Mouse (Mus musculus): Measurements from ENCODE around the gene 1700037C18Rik.
"Not testable (repeated sequence)": the region's sequence is repeated elsewhere in the genome, so short reads cannot be mapped to it uniquely, and the experiment has no call there.

The 1700037C18Rik gene

GRCm38 (mm10) chr16:3872216-3873047 is 36.1 kb downstream of the 1700037C18Rik start, which contains the start of gene Naa60:
TSS of gene Naa60 (plus strand) at chr16:3872375.
- DNase-seq, result peak; percentile 91

- DNase-seq, result no peak
These were observed 36.7 kb downstream of the 1700037C18Rik start for GRCm38 (mm10) chr16:3871815-3872214.

- no peak for DNase-seq
These were observed 49.2 kb downstream of the 1700037C18Rik start for GRCm38 (mm10) chr16:3859254-3859653.

GRCm38 (mm10) chr16:3855776-3856175 is 52.7 kb downstream of the 1700037C18Rik start:
- no peak for DNase-seq

DNA sequence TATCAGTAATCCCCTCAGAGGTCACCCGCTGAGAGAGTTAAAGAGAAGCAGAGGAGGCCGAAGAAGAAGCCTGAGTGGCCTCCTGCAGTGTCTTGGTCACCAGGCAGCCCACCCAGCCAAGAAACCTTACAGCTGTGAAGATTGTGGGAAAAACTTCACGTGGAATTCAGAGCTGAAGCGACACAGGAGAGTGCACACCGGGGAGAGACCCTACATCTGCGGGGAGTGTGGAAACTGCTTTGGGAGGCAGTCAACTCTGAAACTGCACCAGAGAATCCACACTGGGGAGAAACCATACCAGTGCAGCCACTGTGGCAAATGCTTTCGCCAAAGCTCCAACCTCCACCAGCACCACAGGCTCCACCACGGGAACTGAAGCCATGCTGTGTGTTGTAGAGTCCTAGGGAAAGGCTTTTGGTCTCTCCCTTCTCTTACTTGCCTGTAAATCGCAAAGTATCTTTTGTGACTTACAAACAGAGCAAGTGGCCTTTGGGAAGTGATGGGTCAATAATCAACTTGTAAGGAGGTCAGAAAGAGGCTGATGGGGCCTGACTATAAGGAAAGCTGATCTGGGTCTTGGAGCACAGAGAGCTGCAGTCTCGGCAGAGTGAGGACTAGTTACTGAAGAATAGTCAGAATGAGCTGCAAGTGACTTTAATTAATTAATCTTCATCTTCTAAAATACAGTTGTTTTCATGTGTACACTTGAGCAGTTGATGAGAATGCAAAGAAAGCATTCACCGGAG is 53.9 kb downstream of the 1700037C18Rik start:
- no peak for DNase-seq

DNA sequence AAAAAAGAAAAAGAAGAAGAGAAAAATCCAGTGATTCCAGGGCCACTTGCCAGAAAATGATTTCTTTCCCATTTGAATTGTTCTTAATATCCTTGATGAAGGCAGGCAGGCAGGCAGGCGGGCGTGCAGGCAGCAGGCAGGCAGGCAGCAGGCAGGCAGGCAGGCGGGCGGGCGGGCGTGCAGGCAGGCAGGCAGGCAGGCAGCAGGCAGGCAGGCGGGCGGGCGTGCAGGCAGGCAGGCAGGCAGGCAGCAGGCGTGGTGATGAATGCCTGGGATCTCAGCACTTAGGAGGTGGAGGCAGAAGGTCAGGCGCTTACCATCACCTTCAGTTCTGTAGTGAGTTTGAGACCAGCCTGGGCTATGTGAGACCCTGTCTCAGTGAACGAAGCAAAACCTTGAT is 55.9 kb downstream of the 1700037C18Rik start:
- no peak for DNase-seq

GRCm38 (mm10) chr16:3851301-3851700 is 57.2 kb downstream of the 1700037C18Rik start:
- not testable (repeated sequence) for DNase-seq

- DNase-seq, result no peak
These were observed 60.1 kb downstream of the 1700037C18Rik start for GRCm38 (mm10) chr16:3848416-3848815.

DNA sequence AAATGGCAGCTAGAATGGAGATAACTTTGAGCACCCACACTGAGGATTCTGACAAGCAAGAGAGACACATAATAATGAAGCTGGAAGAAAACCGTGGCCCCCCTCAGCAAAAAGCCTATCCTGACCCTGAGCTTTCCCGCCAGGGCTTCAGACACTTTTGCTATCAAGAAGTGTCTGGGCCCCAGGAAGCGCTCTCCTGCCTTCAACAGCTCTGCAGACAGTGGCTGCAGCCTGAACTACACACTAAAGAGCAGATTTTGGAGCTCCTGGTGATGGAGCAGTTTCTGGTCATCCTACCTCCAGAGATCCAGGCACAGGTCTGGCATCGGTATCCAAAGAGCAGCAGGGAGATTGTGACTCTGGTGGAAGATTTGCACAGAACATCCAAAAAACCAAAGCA is 60.6 kb downstream of the 1700037C18Rik start:
- no peak for DNase-seq

DNA sequence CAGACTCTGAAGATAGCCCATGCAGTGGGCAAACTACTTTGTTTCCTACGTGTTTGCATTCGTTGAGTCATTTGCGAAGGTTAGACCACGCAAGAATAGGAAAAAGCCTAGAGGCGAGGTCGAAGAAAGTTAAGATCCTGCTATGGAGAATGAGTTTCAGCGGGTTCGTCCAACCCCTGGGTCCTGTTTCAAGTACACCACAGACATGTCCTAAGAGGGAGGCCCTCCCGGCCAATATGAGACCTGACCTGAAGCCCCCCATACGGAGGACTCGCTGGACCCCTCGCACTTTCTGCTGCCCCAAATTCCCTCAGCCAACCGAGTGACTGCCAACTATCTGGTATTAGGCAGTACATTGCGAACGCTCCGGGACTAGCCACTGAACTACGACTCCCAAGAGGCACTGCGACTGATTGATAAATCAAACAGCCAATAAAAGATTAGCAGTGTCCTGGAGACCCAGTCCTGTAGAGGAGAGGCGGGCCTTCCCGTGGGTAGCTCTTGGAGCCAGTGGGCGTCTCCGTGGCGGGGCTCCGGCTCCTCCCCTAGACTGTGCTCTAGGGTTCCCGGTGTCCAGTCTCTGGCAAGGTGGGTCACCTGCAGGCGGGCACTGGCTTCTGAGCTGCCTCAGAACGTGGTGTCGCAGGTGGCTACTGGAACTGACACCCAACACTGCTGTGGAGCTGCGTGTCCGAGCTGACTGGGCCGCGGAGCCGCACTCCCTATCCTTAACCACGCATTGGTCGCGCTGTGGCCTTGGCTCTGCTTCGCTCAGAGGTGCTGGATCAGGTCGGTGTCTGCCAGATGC is 61.6 kb downstream of the 1700037C18Rik start, which contains the start of gene Zfp174:
TSS of gene Zfp174 (plus strand) at position 558 of the 808 bp plus-strand sequence.
- peak; percentile 92 for DNase-seq
